Mouse (Mus musculus): Measurements from ENCODE around the gene Plbd2.

- TF ChIP-seq GATA1 (IDR thresholded peaks at IDR 0.05; ENCODE audit: low read length) (no peak), TAL1 (IDR thresholded peaks at IDR 0.05; ENCODE audit: low read length) (no peak)
These were observed 65.4 kb downstream of the Plbd2 start for GRCm38 (mm10) chr5:120437986-120438385.

All from erythroblast, embryonic 14.5 days (primary cell).